Mouse (Mus musculus) forebrain, embryonic 16.5 days (tissue): ENCODE results near the gene Olfr1039. TPM values are rescaled to one million over a fixed set of nuclear protein-coding genes. Genes with fewer than 3 reads are reported as not detected.
"Not testable (repeated sequence)": the region's sequence is repeated elsewhere in the genome, so short reads cannot be mapped to it uniquely, and the experiment has no call there.

ENCODE experiments used
- ATAC-seq: fragments of 200-750 bp; cut with Nextera tagmentation; 2 replicates; pipeline ENCODE4 v1.8.0; 2017; ENCODE audit warnings: mild to moderate bottlenecking, moderate library complexity
- H3K27ac ChIP-seq: fragments of 300-500 bp; sonication (generic); 2 replicates; pipeline ENCODE4 v1.5.1; 2014; ENCODE audit warnings: low read length, control low read depth
- H3K27me3 ChIP-seq: fragments of 300-500 bp; sonication (generic); replicated peaks from 2 replicates; pipeline ENCODE4 v1.6.1; 2014; ENCODE audit warnings: low read length; ENCODE audit not compliant: control insufficient read depth, insufficient read depth
- H3K36me3 ChIP-seq: fragments of 300-500 bp; sonication (generic); 2 replicates; pipeline ENCODE4 v1.6.1; 2014; ENCODE audit not compliant: control insufficient read depth, insufficient read depth
- H3K4me1 ChIP-seq: fragments of 300-500 bp; sonication (generic); replicated peaks from 2 replicates; pipeline ENCODE4 v1.6.1; 2014; ENCODE audit warnings: low read length; ENCODE audit not compliant: control insufficient read depth, insufficient read depth
- H3K4me2 ChIP-seq: fragments of 300-500 bp; sonication (generic); 2 replicates; pipeline ENCODE4 v1.6.1; 2014; ENCODE audit warnings: mild to moderate bottlenecking, low read length, control low read depth
- H3K4me3 ChIP-seq: fragments of 300-500 bp; sonication (generic); replicated peaks from 2 replicates; pipeline ENCODE4 v1.5.1; 2014; ENCODE audit warnings: mild to moderate bottlenecking, low read length, control low read depth
- H3K9ac ChIP-seq: fragments of 300-500 bp; sonication (generic); replicated peaks from 2 replicates; pipeline ENCODE4 v1.6.1; 2014; ENCODE audit warnings: low read depth, low read length, control low read depth
- H3K9me3 ChIP-seq: fragments of 300-500 bp; sonication (generic); 2 replicates; pipeline ENCODE4 v1.6.1; 2016; ENCODE audit warnings: low read length; ENCODE audit not compliant: control insufficient read depth
- WGBS: fragments of 180-500 bp; shearing (Covaris S2); extraction: QIAGEN DNeasy Blood & Tissue Kit; methylation state at CpG from one replicate; pipeline ENCODE4 v1.1.7; 2014; 5-methylcytosine and 5-hydroxymethylcytosine counted together
- polyA plus RNA-seq: library from polyadenylated mRNA; unstranded; fragments of >200 nt; fragmentation: Nextera tagmentation; extraction: Ambion mirVana; gene quantifications from 2 replicates; pipeline ENCODE4 v1.2.1, GENCODE M21; 2015

The Olfr1039 gene
- polyA plus RNA-seq: not detected in 2 replicates

DNA sequence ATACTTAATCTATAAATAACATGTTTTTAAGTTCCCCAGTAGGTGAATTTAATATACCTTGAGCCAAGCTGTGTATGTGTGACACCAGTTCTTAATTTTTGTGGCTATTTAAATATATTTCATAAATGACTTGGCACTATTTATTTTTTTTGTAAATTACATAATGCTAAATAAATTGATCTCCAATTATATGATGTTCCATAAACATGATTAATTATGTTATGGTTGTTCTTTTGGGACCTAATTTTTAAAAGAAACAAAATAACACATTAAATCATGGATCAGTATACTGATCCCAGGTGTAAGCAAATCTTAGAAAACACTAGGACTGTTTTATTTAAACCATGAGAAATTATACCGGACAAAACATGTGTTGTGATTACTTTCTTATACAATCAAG is at the start of gene Olfr1039:
Gene Olfr1039 (minus strand): TSS at position 101 of the 400 bp plus-strand sequence.
- no peak within 1 kb of the TSS for H3K4me3 ChIP-seq
- H3K9me3 ChIP-seq: no peaks in the 10 kb centered on the region
- H3K27ac ChIP-seq: no peak within 1 kb of the TSS
- no peak within 1 kb of the TSS for H3K4me2 ChIP-seq
- H3K36me3 ChIP-seq: no peaks in the 10 kb centered on the region
- no peak within 1 kb of the TSS for H3K9ac ChIP-seq
- no peaks in the 10 kb centered on the region for H3K27me3 ChIP-seq
- no peak for ATAC-seq
- WGBS: 98% methylated on average over 1 of the region's 1 CpGs
- no peaks in the 10 kb centered on the region for H3K4me1 ChIP-seq

DNA sequence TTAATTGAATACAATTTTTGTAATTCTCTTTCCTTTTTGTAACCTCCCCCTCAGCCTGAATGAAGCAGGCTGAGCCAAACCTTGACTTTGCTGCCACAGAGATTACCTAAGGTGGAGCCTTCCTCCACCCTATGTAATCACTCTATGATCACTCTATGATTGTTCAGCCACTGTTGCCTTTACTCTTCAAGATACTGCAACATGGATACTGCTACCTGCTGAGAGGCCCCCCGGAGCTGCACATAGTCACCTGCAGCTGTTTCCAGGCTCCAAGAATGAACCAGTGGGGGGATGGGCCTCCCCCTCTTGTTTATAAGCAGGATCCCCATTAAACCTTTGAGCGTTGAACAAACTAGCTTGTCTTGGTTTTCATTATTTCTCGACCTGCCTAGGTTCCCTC is 44.2 kb upstream of the Olfr1039 start:
- H3K27me3 ChIP-seq: no peaks in the 10 kb centered on the region
- no peak overlapping the region for H3K4me2 ChIP-seq
- no peaks in the 10 kb centered on the region for H3K36me3 ChIP-seq
- no peaks in the 10 kb centered on the region for H3K9me3 ChIP-seq
- 81% methylated on average over 3 of the region's 3 CpGs for WGBS
- no peak overlapping the region for H3K9ac ChIP-seq
- H3K4me3 ChIP-seq: no peak overlapping the region
- ATAC-seq: no peak
- H3K4me1 ChIP-seq: no peaks in the 10 kb centered on the region
- H3K27ac ChIP-seq: no peak overlapping the region

DNA sequence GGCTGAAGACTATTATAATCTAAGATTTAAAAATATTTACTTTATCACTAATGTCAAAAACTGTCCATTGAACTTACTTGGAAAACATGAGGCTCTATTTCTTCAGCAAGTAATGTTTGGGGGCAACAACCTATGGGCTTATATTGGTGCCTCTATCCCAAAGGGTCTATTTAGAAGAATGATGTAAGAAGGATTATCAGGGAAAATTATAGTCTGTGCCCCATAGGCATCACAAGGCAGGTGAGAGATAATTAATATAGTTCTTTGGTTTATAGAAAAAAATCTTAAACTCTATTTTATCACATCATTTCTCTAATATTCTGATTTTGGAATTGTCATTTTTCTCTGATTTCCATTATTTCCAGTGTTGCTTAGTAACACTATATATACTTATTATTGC is 42.0 kb upstream of the Olfr1039 start, which contains the start of gene Olfr1044:
Gene Olfr1044 (minus strand): TSS at position 101 of the 400 bp plus-strand sequence.
- H3K27me3 ChIP-seq: no peaks in the 10 kb centered on the region
- H3K4me1 ChIP-seq: no peaks in the 10 kb centered on the region
- H3K4me3 ChIP-seq: no peak within 1 kb of the TSS
- no peaks in the 10 kb centered on the region for H3K36me3 ChIP-seq
- no peak for ATAC-seq
- no peak within 1 kb of the TSS for H3K9ac ChIP-seq
- no peak within 1 kb of the TSS for H3K4me2 ChIP-seq
- no peak within 1 kb of the TSS for H3K27ac ChIP-seq
- H3K9me3 ChIP-seq: no peaks in the 10 kb centered on the region

DNA sequence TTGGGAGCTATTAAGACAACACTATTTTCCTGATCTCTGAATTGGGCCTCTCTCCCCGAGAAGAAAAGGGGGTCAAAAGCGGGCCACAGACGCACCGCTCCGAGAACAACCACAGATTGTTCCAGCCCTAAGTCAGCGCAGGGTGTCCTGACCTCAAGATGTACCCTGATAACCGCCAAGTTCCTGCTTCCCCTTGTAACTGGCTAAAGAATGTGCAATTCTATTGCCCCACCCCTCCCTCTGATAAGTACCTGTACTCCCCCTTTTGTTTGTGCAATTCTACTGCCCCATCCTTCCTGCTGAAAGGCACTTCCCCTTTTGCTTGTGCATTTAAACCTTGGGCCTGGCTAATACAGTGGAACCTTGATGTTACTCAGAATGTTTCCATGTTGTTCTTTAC is 39.7 kb upstream of the Olfr1039 start:
- H3K27me3 ChIP-seq, H3K36me3 ChIP-seq, H3K9me3 ChIP-seq, ATAC-seq, H3K4me2 ChIP-seq, H3K27ac ChIP-seq, H3K9ac ChIP-seq, H3K4me3 ChIP-seq, H3K4me1 ChIP-seq: not testable (repeated sequence)
- WGBS: 90% methylated on average over 7 of the region's 7 CpGs

DNA sequence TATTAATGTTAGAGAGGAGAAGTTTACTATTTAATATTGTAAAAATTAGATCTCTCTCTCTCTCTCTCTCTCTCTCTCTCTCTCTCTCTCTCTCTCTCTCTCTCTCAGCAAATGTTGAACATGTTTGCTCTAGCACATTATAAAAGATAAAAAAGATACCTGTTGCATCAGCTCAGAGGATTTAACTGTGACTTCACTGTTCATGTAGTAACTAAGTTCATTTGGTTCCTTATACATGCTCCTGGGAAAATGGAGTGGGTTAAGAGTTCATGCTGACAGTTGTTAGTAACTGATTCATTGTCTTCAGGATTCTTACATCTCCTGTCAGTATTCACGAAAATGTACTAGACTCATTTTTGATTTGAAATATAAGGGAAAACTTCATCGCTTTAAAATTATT is 31.7 kb upstream of the Olfr1039 start, which contains the start of gene Olfr1043:
Gene Olfr1043 (minus strand): TSS at position 101 of the 400 bp plus-strand sequence.
- WGBS: 90% methylated on average over 2 of the region's 2 CpGs
- ATAC-seq: no peak
- Histone ChIP-seq H3K9me3 (no peaks in the 10 kb centered on the region), H3K27ac (no peak within 1 kb of the TSS), H3K36me3 (no peaks in the 10 kb centered on the region), H3K27me3 (no peaks in the 10 kb centered on the region), H3K4me3 (no peak within 1 kb of the TSS), H3K4me2 (no peak within 1 kb of the TSS), H3K9ac (no peak within 1 kb of the TSS), H3K4me1 (no peaks in the 10 kb centered on the region)

DNA sequence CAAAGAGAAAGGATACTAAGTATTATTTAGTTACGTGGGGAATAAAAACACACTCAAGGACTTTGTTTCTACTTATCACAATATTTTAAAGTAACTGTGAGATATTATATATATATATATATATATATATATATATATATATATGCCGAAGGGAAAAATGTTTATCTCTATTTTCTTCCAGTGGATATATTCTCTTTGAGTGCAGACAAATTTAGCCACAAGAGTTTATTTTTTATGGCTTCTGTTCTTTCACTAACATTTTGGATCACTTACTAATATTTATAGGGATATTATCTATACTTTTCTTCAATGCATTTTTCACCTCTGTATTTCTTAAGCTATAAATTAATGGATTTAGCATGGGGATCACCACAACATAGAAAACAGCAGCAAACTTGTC is 26.0 kb upstream of the Olfr1039 start, which contains the start of gene Olfr1042:
Gene Olfr1042 (minus strand): TSS at position 101 of the 400 bp plus-strand sequence.
- Histone ChIP-seq H3K9me3 (no peaks in the 10 kb centered on the region), H3K9ac (no peak within 1 kb of the TSS)
- ATAC-seq: no peak

DNA sequence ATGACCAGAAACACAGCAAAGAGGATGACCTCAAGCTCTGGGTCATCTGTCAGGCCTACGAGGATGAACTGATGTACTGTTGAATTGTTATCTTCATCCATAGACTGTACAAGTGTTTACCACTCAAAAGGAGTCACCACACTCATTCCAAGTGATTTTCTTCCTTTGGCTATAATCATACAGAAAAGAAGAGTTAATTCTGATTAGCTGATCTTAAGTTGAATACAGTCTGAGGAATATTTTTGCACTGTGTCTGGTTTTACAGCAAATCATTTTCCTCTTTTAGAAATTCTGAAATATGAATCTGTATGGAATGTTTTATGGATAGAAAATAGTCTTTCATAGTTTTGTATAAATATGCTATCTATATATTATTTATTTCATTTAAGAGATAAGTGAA is 10.9 kb upstream of the Olfr1039 start, which contains the start of gene Olfr1040:
Gene Olfr1040 (minus strand): TSS at position 101 of the 400 bp plus-strand sequence.
- no peak for ATAC-seq
- Histone ChIP-seq H3K4me1 (no peaks in the 10 kb centered on the region), H3K4me3 (no peak within 1 kb of the TSS), H3K9ac (no peak within 1 kb of the TSS), H3K27ac (no peak within 1 kb of the TSS), H3K9me3 (no peaks in the 10 kb centered on the region), H3K36me3 (no peaks in the 10 kb centered on the region), H3K27me3 (no peaks in the 10 kb centered on the region), H3K4me2 (no peak within 1 kb of the TSS)
- WGBS: 89% methylated on average over 1 of the region's 1 CpGs

More for the DNA sequence above, 26.0 kb upstream of the Olfr1039 start, which contains the start of gene Olfr1042:
- no peak within 1 kb of the TSS for H3K4me2 ChIP-seq
- no peak within 1 kb of the TSS for H3K4me3 ChIP-seq
- no peaks in the 10 kb centered on the region for H3K27me3 ChIP-seq
- H3K27ac ChIP-seq: no peak within 1 kb of the TSS
- no peaks in the 10 kb centered on the region for H3K36me3 ChIP-seq
- no peaks in the 10 kb centered on the region for H3K4me1 ChIP-seq
- 94% methylated on average over 2 of the region's 2 CpGs for WGBS

DNA sequence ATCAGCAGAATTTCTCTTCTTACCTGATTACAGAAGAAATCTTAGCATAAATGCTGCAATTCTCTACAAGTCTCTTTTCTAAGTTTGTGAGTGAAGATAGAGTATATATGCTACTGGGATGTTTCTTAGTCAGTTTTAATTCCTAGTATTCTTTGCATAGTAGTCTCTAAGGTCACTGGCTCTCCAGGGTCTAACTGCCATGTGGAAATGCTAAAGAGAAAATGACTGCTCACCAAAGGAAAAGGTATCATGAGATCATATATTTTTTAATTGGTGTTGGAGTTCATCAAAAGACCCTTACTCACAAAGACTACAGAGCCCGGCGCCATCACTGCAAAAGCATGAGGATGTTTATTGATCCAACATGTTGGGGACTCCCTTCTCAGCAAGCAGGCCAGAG is 48.4 kb downstream of the Olfr1039 start, which contains the start of gene Olfr1037:
Gene Olfr1037 (minus strand): TSS at position 101 of the 400 bp plus-strand sequence.
- no peak within 1 kb of the TSS for H3K9ac ChIP-seq
- H3K4me2 ChIP-seq: no peak within 1 kb of the TSS
- no peak within 1 kb of the TSS for H3K27ac ChIP-seq
- no peaks in the 10 kb centered on the region for H3K36me3 ChIP-seq
- WGBS: 90% methylated on average over 2 of the region's 2 CpGs
- H3K4me1 ChIP-seq: no peaks in the 10 kb centered on the region
- no peak for ATAC-seq
- H3K27me3 ChIP-seq: no peaks in the 10 kb centered on the region
- H3K4me3 ChIP-seq: no peak within 1 kb of the TSS
- H3K9me3 ChIP-seq: no peaks in the 10 kb centered on the region

DNA sequence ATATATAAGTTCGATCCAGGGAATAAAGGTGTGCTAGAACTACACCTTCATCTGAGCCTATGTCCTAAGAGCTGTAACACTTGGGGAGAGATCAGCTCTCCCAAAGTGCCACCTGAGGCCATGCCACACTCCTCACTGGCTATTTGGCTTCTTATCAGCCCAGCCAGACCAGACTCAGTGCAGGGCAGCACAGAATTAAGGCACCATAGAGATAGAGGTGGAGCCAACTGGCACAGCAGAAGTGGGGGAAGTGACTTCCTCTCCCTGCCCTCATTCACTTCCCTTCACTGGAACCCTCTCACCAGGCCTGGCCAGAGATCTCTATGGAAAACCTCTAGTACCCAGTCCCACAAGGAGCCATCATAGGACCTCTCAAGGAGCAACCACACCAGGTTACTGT is 55.2 kb downstream of the Olfr1039 start:
- H3K4me2 ChIP-seq, H3K4me3 ChIP-seq, H3K27me3 ChIP-seq, H3K4me1 ChIP-seq, H3K27ac ChIP-seq, ATAC-seq, H3K36me3 ChIP-seq, H3K9ac ChIP-seq, H3K9me3 ChIP-seq: not testable (repeated sequence)
- 96% methylated on average over 1 of the region's 1 CpGs for WGBS
